Mouse (Mus musculus) embryonic fibroblast, embryonic 13.5 days (primary cell): ENCODE measurements at regions not wholly inside any gene's neighbourhood (a gene's known extent, or its start where the extent isn't known, plus 50 kb on each side); places are given as distances from the start of the nearest gene placed in this dataset.

Source experiments
- CTCF ChIP-seq: IDR thresholded peaks from 2 replicates; pipeline ENCODE4 v1.5.1; 2011; ENCODE audit warnings: mild to moderate bottlenecking, control low read depth, low read length, moderate library complexity, borderline replicate concordance; ENCODE audit not compliant: insufficient read depth
- POLR2A ChIP-seq: IDR thresholded peaks from 2 replicates; pipeline ENCODE4 v1.6.1; 2011; ENCODE audit warnings: low read depth, mild to moderate bottlenecking, control low read depth, low read length, moderate library complexity

DNA sequence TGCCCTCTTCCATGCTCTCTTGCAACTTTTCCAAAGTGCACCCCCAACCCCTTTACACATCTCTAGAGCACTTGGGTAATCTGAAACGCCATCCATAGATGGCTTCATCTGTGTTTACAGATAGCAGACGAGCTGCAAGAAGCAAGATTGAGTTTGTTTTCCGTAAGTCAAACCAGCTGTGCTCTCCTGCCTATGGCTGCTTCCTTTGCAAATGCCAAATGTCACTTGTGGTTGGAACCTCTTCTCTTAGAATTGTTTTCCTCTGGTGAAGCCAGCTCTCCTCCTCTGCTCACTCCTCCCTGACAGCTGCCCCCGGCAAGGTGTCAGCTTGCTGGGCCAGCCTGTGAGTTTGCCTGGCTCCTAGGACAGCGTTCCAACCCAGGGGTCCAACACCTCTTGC is 910.0 kb downstream of the Mrps31 start:
- TF ChIP-seq CTCF = no peak
- TF ChIP-seq POLR2A = no peak
